In the genomic region with DNA sequence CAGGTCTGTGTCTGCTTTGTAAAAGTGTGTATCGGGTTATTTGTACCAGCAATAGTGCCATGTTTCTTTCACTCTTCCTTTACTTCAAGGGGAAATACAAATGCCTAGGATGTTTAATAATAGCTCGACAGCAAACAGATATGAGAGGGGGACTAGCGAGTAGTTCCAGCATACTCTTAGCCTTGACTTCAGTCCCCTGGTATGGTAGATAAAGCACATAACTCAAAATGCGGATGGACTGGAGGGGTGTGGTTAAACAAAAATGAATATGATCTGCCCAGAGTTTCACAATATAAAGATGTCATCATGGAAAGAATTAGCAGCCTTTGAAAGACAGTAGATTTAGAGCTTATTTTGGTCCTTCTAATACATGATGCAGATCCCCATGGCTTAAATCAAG, we compare ENCODE assay signal across 22 mouse cellular contexts.
"Had no signal": no experiment of that assay in that cellular context is flagged by ENCODE, and none has a peak within 500 bp of the region (broad histone marks: within the 10 kb centered on the region; RNA-seq: fewer than 3 reads in every experiment).

No protein-coding gene starts in this region.

- H3K27me3 ChIP-seq: limb, embryonic 12.5 days; limb, embryonic 15.5 days; liver, embryonic 13.5 days; midbrain, embryonic 13.5 days; neural tube, embryonic 13.5 days; stomach, embryonic 15.5 days had no signal

- H3K27ac ChIP-seq: kidney, embryonic 15.5 days; limb, embryonic 12.5 days; limb, embryonic 15.5 days; liver, embryonic 13.5 days; macrophage; midbrain, embryonic 10.5 days; midbrain, embryonic 13.5 days; neural tube, embryonic 13.5 days; stomach, embryonic 15.5 days had no signal

- H3K4me1 ChIP-seq: kidney, embryonic 15.5 days; limb, embryonic 12.5 days; limb, embryonic 15.5 days; megakaryocyte, embryonic 14.5 days; midbrain, embryonic 10.5 days; midbrain, embryonic 13.5 days; neural tube, embryonic 13.5 days; stomach, embryonic 15.5 days had no signal

- H3K9me3 ChIP-seq: kidney, embryonic 15.5 days; limb, embryonic 12.5 days; limb, embryonic 15.5 days; liver, embryonic 13.5 days; megakaryocyte, embryonic 14.5 days; midbrain, embryonic 10.5 days; midbrain, embryonic 13.5 days; neural tube, embryonic 13.5 days; stomach, embryonic 15.5 days had no signal

- H3K4me2 ChIP-seq: kidney, embryonic 15.5 days; limb, embryonic 12.5 days; limb, embryonic 15.5 days; liver, embryonic 13.5 days; midbrain, embryonic 13.5 days; neural tube, embryonic 13.5 days; stomach, embryonic 15.5 days had no signal

- H3K4me3 ChIP-seq: kidney, embryonic 15.5 days; limb, embryonic 12.5 days; limb, embryonic 15.5 days; liver, embryonic 13.5 days; megakaryocyte, embryonic 14.5 days; midbrain, embryonic 10.5 days; midbrain, embryonic 13.5 days; myocyte; neural tube, embryonic 13.5 days; stomach, embryonic 15.5 days had no signal

- ATAC-seq: midbrain, embryonic 13.5 days; midbrain, embryonic 16.5 days had no signal

- H3K9ac ChIP-seq: kidney, embryonic 15.5 days; limb, embryonic 12.5 days; limb, embryonic 15.5 days; liver, embryonic 13.5 days; midbrain, embryonic 13.5 days; neural tube, embryonic 13.5 days; stomach, embryonic 15.5 days had no signal

- DNase-seq: kidney, adult 8-10 months; kidney, postnatal 14 days; kidney, postnatal 4 days; left cerebral cortex, postnatal 4 days; liver, embryonic 13.5 days; lung, adult 2 months; lung, postnatal 14 days; retina, postnatal 1 day; right cerebral cortex, postnatal 25 days; spleen, adult 18-20 months; thymus, postnatal 25 days had no signal

- H3K36me3 ChIP-seq: stomach, embryonic 15.5 days had no signal
